Mouse (Mus musculus) ES-E14 (cell line): ENCODE measurements at regions not wholly inside any gene's neighbourhood (a gene's known extent, or its start where the extent isn't known, plus 50 kb on each side); places are given as distances from the start of the nearest gene placed in this dataset.

Experiments used
- CHD2 ChIP-seq: IDR thresholded peaks from 2 replicates; pipeline ENCODE4 v1.6.1; 2014; ENCODE audit warnings: mild to moderate bottlenecking, low read depth, low read length, inconsistent platforms
- HCFC1 ChIP-seq: IDR thresholded peaks from 2 replicates; pipeline ENCODE4 v1.6.1; 2012; ENCODE audit warnings: low read length, inconsistent platforms, borderline replicate concordance; ENCODE audit not compliant: insufficient read depth
- MAFK ChIP-seq: IDR thresholded peaks from 2 replicates; pipeline ENCODE4 v1.6.1; 2014; ENCODE audit warnings: mild to moderate bottlenecking, low read depth, low read length, inconsistent platforms; ENCODE audit not compliant: insufficient read depth
- ZNF384 ChIP-seq: IDR thresholded peaks from 2 replicates; pipeline ENCODE4 v1.6.1; 2012; ENCODE audit warnings: low read depth, low read length, inconsistent platforms

DNA sequence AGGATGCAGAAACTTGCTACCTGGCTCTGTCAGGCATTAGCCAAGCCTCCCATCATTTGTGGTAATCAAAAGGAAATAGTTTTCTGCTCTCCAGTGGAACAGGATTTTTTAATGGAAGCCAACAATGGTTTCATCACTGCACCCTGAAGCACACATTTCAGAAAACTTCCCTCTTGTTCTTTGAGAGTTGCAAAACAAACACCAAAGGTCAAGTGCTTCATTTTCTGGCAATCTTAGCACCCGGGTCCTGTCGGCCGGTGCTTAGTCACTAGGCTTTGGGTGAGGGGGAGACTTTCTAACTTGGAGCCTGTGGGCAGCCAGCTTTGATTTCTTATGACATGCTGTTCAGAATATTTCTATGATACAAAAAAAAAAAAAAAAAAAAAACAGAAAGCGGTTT lies 1594.0 kb upstream of the Gulo start:
- TF ChIP-seq ZNF384 (no peak), CHD2 (no peak), MAFK (no peak), HCFC1 (no peak)
